Mouse (Mus musculus) heart, embryonic 12.5 days (tissue): ENCODE measurements at regions not wholly inside any gene's neighbourhood (a gene's known extent, or its start where the extent isn't known, plus 50 kb on each side); places are given as distances from the start of the nearest gene placed in this dataset.

Experiments used
- ATAC-seq: fragments of 200-750 bp; cut with Nextera tagmentation; 2 replicates; pipeline ENCODE4 v1.8.0; 2017; ENCODE audit warnings: moderate TSS enrichment, moderate library complexity; ENCODE audit not compliant: insufficient number of reproducible peaks, low FRiP score
- H3K27ac ChIP-seq: fragments of 300-500 bp; sonication (generic); 2 replicates; pipeline ENCODE4 v1.5.1; 2016; ENCODE audit warnings: mild to moderate bottlenecking, moderate library complexity; ENCODE audit not compliant: poor library complexity, severe bottlenecking
- H3K27me3 ChIP-seq: fragments of 300-500 bp; sonication (generic); replicated peaks from 2 replicates; pipeline ENCODE4 v1.6.1; 2016; ENCODE audit warnings: mild to moderate bottlenecking, moderate library complexity
- H3K36me3 ChIP-seq: fragments of 300-500 bp; sonication (generic); 2 replicates; pipeline ENCODE4 v1.6.1; 2016; ENCODE audit warnings: mild to moderate bottlenecking, moderate library complexity
- H3K4me1 ChIP-seq: fragments of 300-500 bp; sonication (generic); replicated peaks from 2 replicates; pipeline ENCODE4 v1.6.1; 2016; ENCODE audit warnings: mild to moderate bottlenecking
- H3K4me2 ChIP-seq: fragments of 300-500 bp; sonication (generic); 2 replicates; pipeline ENCODE4 v1.6.1; 2016; ENCODE audit warnings: mild to moderate bottlenecking, moderate library complexity
- H3K4me3 ChIP-seq: fragments of 300-500 bp; sonication (generic); 2 replicates; pipeline ENCODE4 v1.5.1; 2016; ENCODE audit warnings: mild to moderate bottlenecking
- H3K9ac ChIP-seq: fragments of 300-500 bp; sonication (generic); 2 replicates; pipeline ENCODE4 v1.6.1; 2016; ENCODE audit warnings: mild to moderate bottlenecking, moderate library complexity
- H3K9me3 ChIP-seq: fragments of 300-500 bp; sonication (generic); replicated peaks from 2 replicates; pipeline ENCODE4 v1.6.1; 2016; ENCODE audit warnings: mild to moderate bottlenecking, moderate library complexity
- WGBS: fragments of 180-500 bp; shearing (Covaris S2); methylation state at CpG from one replicate; pipeline ENCODE4 v1.1.7; 2016; 5-methylcytosine and 5-hydroxymethylcytosine counted together

DNA sequence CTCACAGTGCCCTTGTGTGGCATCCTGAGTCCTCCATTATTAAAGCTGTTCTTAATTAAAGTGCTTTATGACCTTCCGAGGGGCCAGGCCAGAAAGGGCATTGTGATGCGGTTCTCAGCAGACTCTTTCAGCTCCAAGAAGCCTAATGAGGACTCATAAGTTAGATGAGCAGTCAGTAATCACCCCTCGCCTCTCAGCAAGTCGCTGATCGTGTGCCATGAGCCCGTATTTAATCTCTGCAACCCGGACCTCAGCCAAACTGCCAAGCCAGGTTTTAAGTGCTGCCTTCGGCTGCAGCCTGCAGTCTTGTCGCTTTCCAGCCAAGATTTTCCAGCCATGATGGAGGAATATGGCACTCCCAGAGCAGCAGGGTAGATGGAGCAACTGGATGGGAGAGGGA lies 56.1 kb upstream of the Rbfox1 start:
- Histone ChIP-seq H3K4me2 (no peak overlapping the region), H3K4me1 (no peaks in the 10 kb centered on the region), H3K27me3 (no peaks in the 10 kb centered on the region), H3K27ac (no peak overlapping the region), H3K9ac (no peak overlapping the region), H3K4me3 (no peak overlapping the region), H3K36me3 (no peaks in the 10 kb centered on the region), H3K9me3 (peaks cover 9% of the 10 kb centered on the region; the same call in 1 of the 2 replicates)
- no peak for ATAC-seq
- WGBS = 75% methylated on average over 9 of the region's 9 CpGs

DNA sequence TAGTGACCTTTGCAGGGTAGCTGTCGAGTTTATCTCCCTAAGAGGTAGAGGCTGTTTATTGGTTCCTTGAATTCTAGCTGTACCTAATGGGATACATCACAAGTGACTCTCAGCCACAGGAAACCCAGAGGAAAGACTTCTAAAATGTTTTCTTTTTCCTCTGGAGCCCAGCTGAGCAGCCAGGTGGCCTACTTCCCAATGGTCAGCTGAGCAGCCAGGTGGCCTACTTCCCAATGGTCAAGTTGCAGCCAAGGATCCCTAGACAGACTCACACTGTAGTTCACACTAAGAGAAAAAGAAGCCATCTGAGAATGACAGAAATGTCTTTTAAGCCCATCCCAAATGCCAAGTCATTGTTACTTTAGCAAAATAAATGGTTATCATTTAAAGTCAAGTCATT lies 61.8 kb upstream of the Rbfox1 start:
- Histone ChIP-seq H3K4me3 (no peak overlapping the region), H3K9ac (no peak overlapping the region), H3K4me1 (no peaks in the 10 kb centered on the region), H3K4me2 (no peak overlapping the region), H3K27ac (no peak overlapping the region), H3K36me3 (no peaks in the 10 kb centered on the region), H3K9me3 (peaks cover 4% of the 10 kb centered on the region; the same call in 1 of the 2 replicates), H3K27me3 (no peaks in the 10 kb centered on the region)
- ATAC-seq = no peak
- WGBS = 33% methylated on average over 1 of the region's 1 CpGs

DNA sequence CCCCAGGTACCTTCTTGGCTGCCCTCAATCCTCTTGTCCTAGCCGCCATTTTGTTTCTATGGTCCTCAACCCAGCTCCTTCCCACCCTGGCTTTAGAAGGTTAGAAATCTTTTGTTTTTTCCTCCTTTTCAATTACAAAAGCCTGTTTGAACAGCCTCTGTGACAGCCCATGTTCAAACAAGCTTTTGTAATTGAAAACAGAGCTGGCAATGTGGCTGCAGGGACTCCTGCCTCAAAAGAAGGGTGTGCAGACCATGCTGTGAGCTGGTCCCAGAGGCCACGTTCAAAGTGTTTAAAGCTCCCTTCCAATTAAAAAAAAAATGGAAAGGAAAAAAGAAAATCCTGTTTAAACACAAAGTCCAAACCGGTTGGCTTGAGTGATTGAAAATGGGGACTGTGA lies 68.0 kb upstream of the Rbfox1 start:
- no peaks in the 10 kb centered on the region for H3K4me1 ChIP-seq
- no peaks in the 10 kb centered on the region for H3K9me3 ChIP-seq
- ATAC-seq = no peak
- WGBS = 60% methylated on average over 3 of the region's 3 CpGs
- H3K9ac ChIP-seq = no peak overlapping the region
- no peak overlapping the region for H3K4me2 ChIP-seq
- no peaks in the 10 kb centered on the region for H3K36me3 ChIP-seq
- H3K27ac ChIP-seq = no peak overlapping the region
- no peak overlapping the region for H3K4me3 ChIP-seq
- H3K27me3 ChIP-seq = no peaks in the 10 kb centered on the region

DNA sequence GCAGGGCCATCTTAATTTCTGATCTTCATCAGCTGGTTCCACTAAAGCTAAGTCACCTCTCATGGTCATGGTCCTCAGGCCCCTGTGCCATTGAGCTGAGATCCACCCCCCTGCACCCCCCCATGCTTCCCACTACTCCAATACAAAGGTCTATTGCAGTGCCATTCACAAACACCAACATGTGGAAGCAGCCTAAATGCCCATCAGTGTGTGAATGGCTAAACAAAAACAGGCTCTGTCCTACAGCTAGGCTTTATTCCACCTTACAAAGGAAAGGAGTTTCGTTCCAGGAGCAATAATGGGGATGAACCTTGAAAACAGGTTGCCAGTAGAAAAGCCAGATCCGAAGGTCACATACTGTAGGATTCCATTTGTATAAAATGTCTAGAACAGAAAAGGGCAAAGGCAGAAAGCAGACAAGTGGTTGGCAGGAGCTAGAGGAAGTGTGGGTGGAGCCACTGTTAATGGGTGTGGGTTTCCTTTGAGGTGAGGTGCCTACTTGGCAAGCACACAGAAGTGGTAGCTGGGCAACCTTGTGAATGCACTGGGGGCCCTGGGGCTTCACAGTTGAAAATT lies 72.8 kb upstream of the Rbfox1 start:
- H3K27me3 ChIP-seq = no peaks in the 10 kb centered on the region
- H3K4me2 ChIP-seq = no peak overlapping the region
- no peaks in the 10 kb centered on the region for H3K9me3 ChIP-seq
- no peaks in the 10 kb centered on the region for H3K4me1 ChIP-seq
- no peak overlapping the region for H3K4me3 ChIP-seq
- H3K36me3 ChIP-seq = no peaks in the 10 kb centered on the region
- H3K9ac ChIP-seq = no peak overlapping the region
- H3K27ac ChIP-seq = no peak overlapping the region
- no peak for ATAC-seq
- 76% methylated on average over 2 of the region's 2 CpGs for WGBS

DNA sequence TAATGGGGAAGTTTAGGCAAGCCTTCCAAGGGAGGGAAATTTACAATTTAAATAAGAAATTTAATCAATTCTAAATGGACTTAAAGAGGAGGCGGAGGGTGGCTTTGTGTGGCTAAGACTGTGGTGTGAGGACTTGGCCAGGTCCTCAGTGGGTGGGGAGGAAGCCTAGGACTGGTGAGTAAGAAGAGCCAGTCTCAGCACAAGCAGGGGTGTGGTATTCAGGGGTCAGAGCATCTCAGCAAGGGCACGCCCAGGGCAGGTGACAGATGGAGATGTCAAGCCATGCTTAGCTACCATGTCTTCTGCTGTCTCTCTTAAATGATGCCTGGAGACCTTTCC lies 73.5 kb upstream of the Rbfox1 start:
- Histone ChIP-seq H3K4me3 (no peak overlapping the region), H3K27ac (no peak overlapping the region), H3K9me3 (no peaks in the 10 kb centered on the region), H3K36me3 (no peaks in the 10 kb centered on the region), H3K27me3 (no peaks in the 10 kb centered on the region), H3K4me1 (no peaks in the 10 kb centered on the region), H3K4me2 (no peak overlapping the region), H3K9ac (no peak overlapping the region)
- no peak for ATAC-seq
- 45% methylated on average over 2 of the region's 2 CpGs for WGBS

DNA sequence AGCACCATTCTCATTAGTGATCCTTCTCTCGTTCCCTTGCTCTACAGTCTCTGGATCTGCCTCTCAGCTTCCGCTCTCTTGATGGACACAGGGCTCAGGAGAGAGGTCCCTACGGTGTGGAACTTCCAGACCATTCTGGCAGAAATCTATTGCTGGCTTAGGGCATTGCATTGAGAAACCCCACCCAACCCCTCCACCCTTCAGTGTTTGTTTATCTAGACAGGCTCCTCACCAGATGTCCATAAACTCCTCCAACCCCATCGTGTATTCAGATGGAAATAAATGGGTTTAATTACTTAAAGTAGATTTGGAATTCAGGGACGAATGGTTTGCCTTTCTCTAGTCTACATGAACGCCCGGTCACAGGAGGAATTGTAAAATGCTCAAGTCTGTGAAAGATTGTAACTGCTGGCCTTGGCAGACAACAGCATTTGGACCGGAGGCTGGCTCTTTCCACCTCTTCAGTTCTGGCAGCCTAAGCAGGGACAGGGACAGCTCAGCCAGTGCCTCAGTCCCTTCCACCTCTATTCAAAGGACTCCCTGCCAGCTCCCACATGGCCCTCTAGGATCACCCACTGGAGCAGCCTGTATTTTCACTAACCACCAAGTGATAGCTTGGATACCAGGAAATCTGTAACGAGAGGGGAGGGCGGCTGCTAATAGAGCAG lies 74.0 kb upstream of the Rbfox1 start:
- Histone ChIP-seq H3K4me1 (no peaks in the 10 kb centered on the region), H3K27ac (no peak overlapping the region), H3K4me2 (no peak overlapping the region), H3K9me3 (no peaks in the 10 kb centered on the region), H3K27me3 (no peaks in the 10 kb centered on the region), H3K9ac (no peak overlapping the region), H3K36me3 (no peaks in the 10 kb centered on the region), H3K4me3 (no peak overlapping the region)
- no peak for ATAC-seq
- 47% methylated on average over 10 of the region's 10 CpGs for WGBS

DNA sequence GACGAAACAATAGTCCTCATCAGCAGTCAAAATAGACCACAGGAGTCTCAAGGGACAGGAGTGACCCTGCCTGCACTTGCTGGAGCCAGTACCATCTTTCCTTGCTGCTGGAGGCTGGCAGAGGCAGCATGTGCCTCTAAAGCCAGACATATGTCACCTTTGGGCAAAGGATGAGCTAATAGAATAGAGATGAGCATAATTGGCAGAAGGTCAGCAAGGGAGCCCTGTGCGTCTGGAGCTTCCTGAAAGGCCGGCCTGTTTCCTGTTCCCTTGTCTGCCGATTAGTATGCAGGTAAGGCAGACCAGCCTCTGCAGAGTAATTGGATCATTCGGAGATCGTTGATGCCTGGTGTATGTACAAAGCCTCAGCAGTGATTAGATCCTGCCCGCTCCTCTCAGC lies 87.0 kb upstream of the Rbfox1 start:
- no peak overlapping the region for H3K9ac ChIP-seq
- no peaks in the 10 kb centered on the region for H3K36me3 ChIP-seq
- no peak for ATAC-seq
- no peak overlapping the region for H3K27ac ChIP-seq
- H3K4me2 ChIP-seq = no peak overlapping the region
- no peak overlapping the region for H3K4me3 ChIP-seq
- no peaks in the 10 kb centered on the region for H3K4me1 ChIP-seq
- WGBS = 72% methylated on average over 7 of the region's 7 CpGs
- no peaks in the 10 kb centered on the region for H3K27me3 ChIP-seq
- H3K9me3 ChIP-seq = no peaks in the 10 kb centered on the region

DNA sequence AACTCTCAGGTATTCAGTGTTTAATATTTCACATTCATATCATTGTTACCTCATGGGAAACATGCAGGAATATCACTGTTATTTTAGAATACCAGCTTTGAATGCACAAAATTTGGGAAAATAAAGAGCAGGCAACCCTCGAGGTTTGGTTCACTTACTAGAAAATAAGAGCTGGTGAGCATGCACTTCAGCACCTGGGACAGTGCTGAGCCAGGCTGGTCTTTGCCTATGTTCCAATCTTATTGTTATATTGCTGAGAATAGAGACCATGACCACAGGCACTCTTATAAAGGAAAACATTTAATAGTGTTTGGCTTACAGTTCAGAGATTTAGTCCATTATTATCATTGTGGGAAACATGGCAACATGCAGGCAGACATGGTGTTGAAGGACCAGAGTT lies 92.9 kb upstream of the Rbfox1 start:
- Histone ChIP-seq H3K27me3 (no peaks in the 10 kb centered on the region), H3K27ac (no peak overlapping the region)

DNA sequence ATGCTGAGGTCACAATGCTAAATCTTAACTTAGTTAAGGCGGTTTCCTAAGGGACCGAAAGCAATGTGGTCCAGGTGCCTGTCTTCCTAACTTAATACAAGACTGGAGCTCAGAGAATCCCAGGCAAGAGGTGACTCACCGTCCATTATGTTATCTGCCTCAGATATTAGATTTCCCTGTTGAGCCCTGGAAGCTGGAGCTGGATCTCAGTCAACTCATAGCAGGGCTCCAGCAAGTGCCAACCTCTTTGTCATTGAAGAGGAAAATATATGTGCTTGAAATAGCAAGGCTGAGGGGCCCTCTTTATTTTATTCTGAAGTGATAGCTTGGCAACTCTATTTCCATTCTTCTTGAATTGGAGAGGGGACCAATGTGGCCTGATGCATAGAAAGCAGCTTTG lies 95.0 kb upstream of the Rbfox1 start:
- 78% methylated on average over 3 of the region's 3 CpGs for WGBS
- H3K4me3 ChIP-seq = no peak overlapping the region
- no peak overlapping the region for H3K9ac ChIP-seq
- H3K4me1 ChIP-seq = no peaks in the 10 kb centered on the region
- H3K27ac ChIP-seq = no peak overlapping the region
- H3K36me3 ChIP-seq = no peaks in the 10 kb centered on the region
- ATAC-seq = no peak
- no peaks in the 10 kb centered on the region for H3K27me3 ChIP-seq
- H3K4me2 ChIP-seq = no peak overlapping the region
- H3K9me3 ChIP-seq = 0 out of 2 replicates have a peak, but pooled peaks cover 4% of the 10 kb centered on the region

More for the DNA sequence above, 92.9 kb upstream of the Rbfox1 start:
- Histone ChIP-seq H3K36me3 (no peaks in the 10 kb centered on the region), H3K4me2 (no peak overlapping the region), H3K9ac (no peak overlapping the region), H3K4me1 (no peaks in the 10 kb centered on the region), H3K4me3 (no peak overlapping the region), H3K9me3 (0 out of 2 replicates have a peak, but pooled peaks cover 4% of the 10 kb centered on the region)
- 49% methylated on average over 1 of the region's 1 CpGs for WGBS
- no peak for ATAC-seq

DNA sequence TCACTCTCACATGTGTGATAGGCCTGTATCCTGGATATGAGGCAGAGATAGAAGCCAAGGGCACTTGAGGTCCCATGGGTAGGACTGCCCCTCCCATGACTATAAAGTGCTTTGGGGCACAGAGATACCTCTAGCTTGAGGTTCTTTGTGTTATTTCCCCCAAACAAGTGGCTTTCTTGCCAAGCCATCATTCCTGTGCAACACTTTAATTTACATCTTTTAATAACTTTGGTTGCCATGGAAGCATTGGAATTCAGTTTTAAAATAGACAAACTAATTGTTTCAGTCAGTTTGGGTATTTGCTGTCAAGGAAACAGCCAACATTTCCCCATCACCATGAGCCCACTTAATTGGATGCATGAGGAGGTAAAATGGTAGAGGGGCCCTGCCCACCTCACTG lies 97.9 kb upstream of the Rbfox1 start:
- no peak for ATAC-seq
- Histone ChIP-seq H3K36me3 (no peaks in the 10 kb centered on the region), H3K9me3 (0 out of 2 replicates have a peak, but pooled peaks cover 4% of the 10 kb centered on the region), H3K4me1 (no peaks in the 10 kb centered on the region), H3K9ac (no peak overlapping the region), H3K27ac (no peak overlapping the region), H3K27me3 (no peaks in the 10 kb centered on the region), H3K4me3 (no peak overlapping the region), H3K4me2 (no peak overlapping the region)

DNA sequence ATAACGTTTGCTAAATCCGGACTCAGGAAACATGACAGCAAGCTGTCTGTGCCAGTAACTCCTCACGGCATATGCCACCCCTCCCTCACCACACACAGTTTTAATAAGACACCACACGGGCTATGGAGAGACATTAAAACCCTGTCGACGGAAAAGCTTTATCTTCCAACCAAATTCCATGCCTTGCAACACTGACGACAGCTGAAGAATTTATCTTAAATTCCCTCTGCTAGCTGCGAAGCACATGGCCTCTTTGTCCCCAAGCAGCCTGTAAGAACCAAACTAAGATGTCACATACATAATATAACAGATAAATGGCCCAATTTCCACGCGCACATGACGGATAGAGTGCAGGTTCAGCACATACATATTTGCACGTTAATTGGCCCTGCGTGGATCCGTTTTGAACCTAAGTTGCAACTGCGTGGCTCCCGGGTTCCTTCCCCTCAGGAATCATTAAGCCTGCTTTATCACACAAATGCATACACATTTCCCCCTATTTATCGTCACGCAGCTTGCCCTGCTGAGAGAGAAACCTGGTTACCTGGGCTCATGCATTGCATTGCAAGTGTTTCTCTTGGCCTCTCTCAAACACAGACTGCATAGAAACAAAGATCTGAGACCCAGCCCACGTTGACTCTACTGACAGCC lies 118.3 kb upstream of the Rbfox1 start:
- Histone ChIP-seq H3K9me3 (no peaks in the 10 kb centered on the region), H3K4me1 (no peaks in the 10 kb centered on the region), H3K27me3 (no peaks in the 10 kb centered on the region), H3K9ac (no peak overlapping the region), H3K36me3 (no peaks in the 10 kb centered on the region), H3K27ac (no peak overlapping the region), H3K4me2 (no peak overlapping the region), H3K4me3 (no peak overlapping the region)
- no peak for ATAC-seq
- 75% methylated on average over 19 of the region's 19 CpGs for WGBS

DNA sequence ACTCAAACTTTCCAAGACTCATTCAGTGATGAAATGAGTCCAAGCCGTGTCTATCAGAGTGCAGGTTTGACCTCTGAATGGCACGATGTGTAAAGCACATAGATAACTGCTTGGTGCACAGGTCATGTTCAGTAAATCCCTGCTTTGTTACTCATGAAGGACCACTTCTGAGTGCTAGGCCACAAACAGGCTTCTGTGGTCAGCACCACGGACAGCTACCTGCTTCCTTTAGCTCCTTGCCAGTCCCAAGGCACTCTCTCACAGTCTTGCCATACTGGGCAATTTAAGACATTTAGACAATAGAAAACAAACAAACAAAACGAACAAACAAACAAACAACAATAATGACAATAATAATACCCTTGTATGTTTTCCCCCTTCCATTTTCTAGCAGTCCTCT lies 120.0 kb upstream of the Rbfox1 start:
- no peak for ATAC-seq
- Histone ChIP-seq H3K9me3 (no peaks in the 10 kb centered on the region), H3K4me1 (no peaks in the 10 kb centered on the region), H3K27me3 (no peaks in the 10 kb centered on the region), H3K9ac (no peak overlapping the region), H3K4me3 (no peak overlapping the region), H3K36me3 (no peaks in the 10 kb centered on the region), H3K4me2 (no peak overlapping the region), H3K27ac (no peak overlapping the region)
- 19% methylated on average over 4 of the region's 4 CpGs for WGBS
